Mouse (Mus musculus) gastrocnemius, postnatal 4 days (tissue): ENCODE results near the gene Tmod2. TPM values are rescaled to one million over a fixed set of nuclear protein-coding genes. Genes with fewer than 3 reads are reported as not detected.

ENCODE experiments used
- total RNA-seq, 2 experiments: library from RNA; stranded (reverse); gene quantifications; 2 replicates each; pipeline ENCODE4 v1.2.3; 2021

Tmod2 gene
- total RNA-seq, 2 experiments from 2014 or later = 22.5 to 28.1 TPM

Other genes starting within 250 kb of the Tmod2 start
- gene Mapk6, start 201.3 kb downstream of the Tmod2 start, total RNA-seq = 10 to 100 TPM; 49.1 to 51.6 TPM
- 10 to 100 TPM; 27.4 to 31.6 TPM for gene Leo1, start 169.8 kb downstream of the Tmod2 start, total RNA-seq
- 10 to 100 TPM; 52.4 to 59.7 TPM for gene Tmod3, start 51.7 kb downstream of the Tmod2 start, total RNA-seq
- gene Lysmd2, start 14.4 kb upstream of the Tmod2 start, total RNA-seq = 10 to 100 TPM; 17.6 to 20.1 TPM
- 1 to 10 TPM; 4.3 to 7.1 TPM for gene Scg3, start 72.7 kb upstream of the Tmod2 start, total RNA-seq
- gene Bmp5, start 164.0 kb upstream of the Tmod2 start, total RNA-seq = 1 to 10 TPM; 4.3 to 6.5 TPM